Mouse (Mus musculus) monocyte, adult 2 months (primary cell): Measurements from ENCODE around the gene Mkks.

Experiments
- DNase-seq, 2 experiments: peaks; one replicate each; pipeline ENCODE4 v3.0.0; 2022; ENCODE audit warnings: low spot score in 2 of 2, low read depth in 1 of 2

The Mkks gene

GRCm38 (mm10) chr2:136835882-136836281, 55.3 kb downstream of the Mkks start:
- DNase-seq, result no peak

- no peak for DNase-seq
These were observed 56.5 kb downstream of the Mkks start for GRCm38 (mm10) chr2:136834715-136835075.

GRCm38 (mm10) chr2:136833976-136834714, 57.0 kb downstream of the Mkks start:
- DNase-seq, result no peak

GRCm38 (mm10) chr2:136832936-136833335, 58.3 kb downstream of the Mkks start:
- DNase-seq, result no peak

GRCm38 (mm10) chr2:136827612-136828011, 63.6 kb downstream of the Mkks start:
- no peak for DNase-seq
